Mouse (Mus musculus): ENCODE data around the gene Eif3k. TPM values are rescaled to one million over a fixed set of nuclear protein-coding genes. Genes with fewer than 3 reads are reported as not detected.
"Not testable (repeated sequence)": the region's sequence is repeated elsewhere in the genome, so short reads cannot be mapped to it uniquely, and the experiment has no call there.

Gene Eif3k
- total RNA-seq, 2 experiments from 2014 or later: 175 to 185 TPM

DNA sequence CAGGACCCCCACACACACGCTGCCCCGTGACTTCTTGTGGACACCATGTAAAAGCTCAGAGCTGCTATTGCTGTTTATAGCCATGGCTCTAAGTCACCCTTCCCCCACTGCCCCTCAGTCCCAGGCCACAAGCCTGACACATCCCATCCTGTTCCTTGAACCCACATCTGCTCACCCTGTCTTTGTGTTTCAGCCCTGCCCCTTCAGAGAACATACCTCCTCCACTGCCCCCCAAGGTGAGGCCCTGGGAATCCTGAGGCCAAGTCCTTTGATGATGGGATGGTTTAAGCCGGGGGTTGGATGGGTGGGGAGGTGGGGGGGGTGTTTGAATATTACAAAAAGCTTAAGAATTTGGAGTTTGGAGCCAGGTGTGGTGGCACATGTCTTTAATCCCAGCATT lies 11.3 kb upstream of the Eif3k start:
- no peak for DNase-seq (ENCODE audit: low spot score in 2 of 2)
- intact Hi-C loops (cut with DNase I): no loop called here

DNA sequence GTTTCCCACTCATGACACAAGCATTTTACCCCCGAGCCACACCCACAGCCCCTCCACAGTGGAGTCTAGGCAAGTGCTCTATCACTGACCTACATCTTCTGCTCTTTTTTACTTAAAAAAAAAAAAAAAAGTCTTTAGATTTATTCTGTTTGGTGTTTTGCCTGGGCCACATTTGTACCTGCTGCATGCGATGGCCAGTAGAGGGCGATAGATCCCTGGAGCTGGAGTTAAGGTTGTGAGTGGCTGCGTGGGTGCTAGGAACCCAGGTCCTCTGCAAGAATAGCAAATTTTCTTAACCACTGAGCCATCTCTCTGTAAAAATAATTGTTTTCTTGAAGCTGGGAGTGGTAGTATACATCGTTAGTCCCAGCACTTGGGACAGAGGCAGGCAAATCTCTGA lies 10.0 kb upstream of the Eif3k start:
- DNase-seq (ENCODE audit: low spot score in 2 of 2): no peak
- intact Hi-C loops (cut with DNase I): no loop called here

DNA sequence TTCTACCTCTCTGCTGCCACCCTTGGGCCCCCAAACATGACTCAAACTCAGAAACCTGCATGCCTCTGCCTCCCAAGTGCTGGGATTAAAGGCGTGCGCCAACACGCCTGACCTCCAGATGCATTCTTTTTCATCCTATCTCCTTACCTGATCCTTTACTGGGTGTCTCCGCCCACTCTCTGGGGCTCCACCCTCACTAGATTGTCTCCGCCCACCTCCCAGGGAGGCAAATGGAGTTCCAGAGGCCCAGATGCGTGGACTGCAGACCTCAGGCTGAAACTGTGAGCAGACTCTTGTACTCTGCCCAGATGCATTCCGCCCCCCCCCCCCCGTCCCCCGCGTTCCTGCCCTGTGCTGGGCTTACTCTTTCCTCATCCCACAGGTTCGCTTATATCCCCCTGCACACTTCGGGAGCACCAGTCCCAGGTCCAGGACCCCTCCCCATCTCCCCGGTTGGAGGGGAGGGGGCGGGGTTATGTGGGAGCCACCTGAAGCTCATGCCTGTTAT lies 9.2 kb upstream of the Eif3k start:
- DNase-seq (ENCODE audit: low spot score in 2 of 2): no peak
- intact Hi-C loops (cut with DNase I): no loop called here

DNA sequence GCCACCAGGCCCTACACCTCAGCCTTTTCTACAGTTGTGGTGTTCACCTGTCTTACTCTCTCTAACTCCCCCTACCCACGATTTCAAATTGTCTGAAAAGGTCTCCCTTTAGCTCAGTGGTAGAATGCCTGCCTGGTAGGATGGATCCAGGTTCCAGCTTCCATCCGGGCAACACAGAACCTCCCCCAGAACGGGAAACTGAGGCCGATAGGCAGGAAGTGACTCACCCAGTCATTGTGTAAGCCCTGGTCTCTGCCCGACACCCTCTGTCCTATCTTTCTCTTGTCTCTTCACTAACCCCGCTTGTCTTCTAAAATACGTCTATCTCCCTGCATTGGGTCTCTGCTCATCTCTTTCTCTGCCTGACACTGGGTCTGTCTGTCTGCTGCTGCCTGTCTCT lies 3.5 kb upstream of the Eif3k start:
- no peak for DNase-seq (ENCODE audit: low spot score in 2 of 2)
- intact Hi-C loops (cut with DNase I): no loop called here

DNA sequence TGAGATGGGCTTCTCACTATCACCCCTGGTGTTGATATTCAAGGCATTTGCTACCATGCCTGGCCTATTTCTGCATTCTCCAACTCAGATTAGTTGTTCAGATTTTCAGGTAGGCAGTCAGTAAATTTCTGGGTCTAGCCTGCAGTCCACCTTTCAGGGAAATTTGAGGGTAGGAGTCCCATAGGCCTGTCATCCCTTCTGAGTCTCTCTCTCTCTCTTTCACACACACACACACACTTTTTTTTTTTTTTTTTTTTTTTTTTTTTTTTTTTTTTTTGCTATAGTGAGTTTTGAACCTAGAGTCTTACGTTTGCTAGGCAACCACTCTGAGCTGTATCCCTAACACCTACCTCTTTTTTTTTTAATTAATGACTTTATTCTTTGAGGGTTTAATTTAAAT lies 2.8 kb upstream of the Eif3k start:
- no peak for DNase-seq (ENCODE audit: low spot score in 2 of 2)
- intact Hi-C loops (cut with DNase I): no loop called here

DNA sequence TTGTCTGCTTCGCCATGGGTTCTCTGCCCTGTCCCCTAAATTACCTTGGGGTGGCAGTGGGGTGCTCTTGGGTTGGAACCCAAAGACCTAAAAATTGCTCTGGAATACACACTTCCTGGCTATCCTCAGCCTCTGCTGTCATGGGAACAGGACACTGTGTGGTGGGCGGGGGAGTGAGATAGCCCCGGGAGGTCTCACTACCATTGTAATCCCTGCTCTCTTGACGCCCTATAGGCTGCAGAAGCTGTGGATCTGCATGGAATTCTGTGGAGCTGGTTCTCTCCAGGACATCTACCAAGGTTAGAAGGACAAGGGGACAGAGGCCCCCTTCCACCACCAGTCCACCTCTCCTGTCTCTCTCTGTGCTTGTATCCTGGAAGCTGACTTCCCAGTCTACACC lies 2.2 kb upstream of the Eif3k start:
- intact Hi-C loops (cut with DNase I): no loop called here
- DNase-seq (ENCODE audit: low spot score in 2 of 2): no peak

DNA sequence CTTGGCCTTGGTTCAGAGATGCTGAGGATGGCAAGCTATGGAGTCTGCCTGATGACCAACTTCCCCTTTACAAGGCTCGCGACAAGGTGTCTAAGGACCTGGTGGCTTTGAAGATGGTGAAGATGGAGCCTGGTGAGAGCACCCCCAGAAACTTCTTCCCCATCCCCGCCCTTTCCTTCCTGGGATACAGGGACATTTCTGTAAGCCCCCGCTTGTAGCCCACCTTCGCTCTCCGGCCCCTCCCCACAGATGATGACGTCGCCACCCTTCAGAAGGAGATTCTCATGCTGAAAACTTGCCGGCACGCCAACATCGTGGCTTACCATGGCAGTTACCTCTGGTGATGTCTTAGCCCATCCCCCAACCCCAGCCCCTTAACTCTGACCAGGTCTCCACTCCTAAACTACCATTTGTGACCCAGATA lies 1.5 kb upstream of the Eif3k start:
- intact Hi-C loops (cut with DNase I): no loop called here
- DNase-seq (ENCODE audit: low spot score in 2 of 2): no peak

DNA sequence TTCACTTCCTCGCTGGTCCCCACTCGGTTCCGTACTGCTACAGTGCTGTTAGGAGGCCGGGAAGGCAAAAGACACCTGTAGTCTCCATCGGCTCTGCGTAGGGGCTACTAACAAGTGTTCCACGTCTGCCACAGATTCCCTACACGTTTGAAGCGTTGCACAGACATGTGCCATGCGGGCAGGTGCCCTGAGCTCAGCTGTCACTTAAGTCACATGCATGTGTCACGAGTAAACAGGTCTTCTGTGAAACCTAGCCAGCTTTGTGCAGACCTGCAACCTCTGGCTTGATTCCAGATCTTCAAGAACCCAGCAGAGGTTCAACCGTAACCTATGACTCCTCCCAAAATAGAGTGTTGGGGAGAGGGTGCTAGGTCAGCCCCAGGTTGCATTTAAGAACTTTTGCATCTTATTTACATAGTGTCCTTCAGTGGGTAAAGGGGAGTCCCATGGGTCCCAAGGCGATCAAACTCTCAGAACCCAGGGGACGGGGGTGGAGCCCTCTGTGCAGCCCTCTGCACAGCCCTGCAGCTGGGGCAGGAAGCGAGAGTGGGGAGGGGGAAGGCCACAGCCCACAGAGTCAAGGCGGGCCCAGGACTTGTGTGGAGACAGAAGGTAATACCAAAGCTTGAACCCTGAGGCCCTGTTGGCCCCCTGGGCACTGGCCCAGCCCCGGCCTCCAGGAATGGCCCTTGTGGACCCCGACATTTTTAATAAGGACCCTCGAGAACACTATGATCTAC lies 780 bp upstream of the Eif3k start:
- DNase-seq (ENCODE audit: low spot score in 2 of 2): no peak
- intact Hi-C loops (cut with DNase I): loop anchor here (1.0 kb wide), 1 partner anchor 216 kb away; the partner anchor contains the start of gene Sirt2

DNA sequence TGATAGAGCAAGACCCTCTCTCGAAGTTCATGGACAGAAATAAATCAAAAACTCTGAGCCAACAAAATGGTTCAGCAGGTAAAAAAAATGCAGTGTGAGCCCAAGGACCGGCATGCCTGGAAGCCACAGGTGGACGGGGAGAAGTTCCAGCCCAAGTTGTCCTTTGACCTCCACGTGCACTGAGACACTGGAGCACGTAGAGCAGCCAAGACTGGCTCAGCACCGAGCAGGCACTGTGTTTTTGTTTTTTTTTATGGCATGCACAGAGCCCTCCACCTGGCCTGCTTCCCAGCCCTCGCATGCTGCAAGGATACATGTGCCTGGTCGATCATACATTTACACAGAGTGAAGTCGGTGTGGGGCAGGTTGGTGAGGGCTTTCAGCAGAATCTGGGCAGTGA lies 4.1 kb downstream of the Eif3k start:
- no peak for DNase-seq (ENCODE audit: low spot score in 2 of 2)
- intact Hi-C loops (cut with DNase I): no loop called here

DNA sequence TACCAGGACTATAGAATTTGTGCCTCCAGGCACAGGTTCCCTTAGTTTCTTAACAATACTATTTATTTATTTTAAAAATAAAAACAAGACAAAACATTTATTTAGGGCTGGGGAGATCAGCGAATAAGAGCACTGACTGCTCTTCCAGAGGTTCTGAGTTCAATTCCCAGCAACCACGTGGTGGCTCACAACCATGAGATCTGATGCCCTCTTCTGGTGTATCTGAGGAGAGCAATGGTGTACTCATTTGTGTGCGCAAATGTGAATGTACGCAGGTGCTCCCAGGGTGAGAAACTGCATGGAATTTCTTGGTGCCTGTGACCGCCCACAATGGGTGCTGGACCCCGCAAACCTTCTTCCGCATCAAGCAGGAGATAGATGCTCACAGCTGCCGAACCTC lies 8.6 kb downstream of the Eif3k start:
- DNase-seq (ENCODE audit: low spot score in 2 of 2): no peak
- intact Hi-C loops (cut with DNase I): no loop called here

DNA sequence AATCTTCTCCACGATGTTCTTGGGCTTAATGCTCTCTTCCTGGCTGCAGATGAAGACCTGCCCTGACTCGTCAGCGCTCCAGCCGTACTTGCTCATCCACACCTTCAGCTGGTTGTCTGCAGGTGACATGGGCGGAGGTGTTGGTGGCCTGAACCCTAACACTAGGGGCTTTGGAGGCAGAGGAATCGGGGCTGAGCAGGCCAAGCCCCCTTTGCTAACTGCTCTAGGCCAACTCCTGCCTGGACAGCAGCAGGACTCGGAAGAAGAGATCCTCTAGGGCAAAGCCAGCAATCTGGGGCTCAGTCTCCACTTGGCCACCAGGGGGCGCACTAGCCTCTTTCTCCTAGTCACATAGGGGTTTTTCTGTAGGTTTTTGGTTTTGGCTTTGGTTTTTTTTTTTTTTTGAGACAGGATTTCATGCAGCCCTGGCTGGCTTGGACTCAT lies 9.1 kb downstream of the Eif3k start:
- intact Hi-C loops (cut with DNase I): loop anchor here (1.0 kb wide), 1 partner anchor 67 kb away; no protein-coding TSS in a partner anchor
- DNase-seq (ENCODE audit: low spot score in 2 of 2): peak; percentile 69 to 80

DNA sequence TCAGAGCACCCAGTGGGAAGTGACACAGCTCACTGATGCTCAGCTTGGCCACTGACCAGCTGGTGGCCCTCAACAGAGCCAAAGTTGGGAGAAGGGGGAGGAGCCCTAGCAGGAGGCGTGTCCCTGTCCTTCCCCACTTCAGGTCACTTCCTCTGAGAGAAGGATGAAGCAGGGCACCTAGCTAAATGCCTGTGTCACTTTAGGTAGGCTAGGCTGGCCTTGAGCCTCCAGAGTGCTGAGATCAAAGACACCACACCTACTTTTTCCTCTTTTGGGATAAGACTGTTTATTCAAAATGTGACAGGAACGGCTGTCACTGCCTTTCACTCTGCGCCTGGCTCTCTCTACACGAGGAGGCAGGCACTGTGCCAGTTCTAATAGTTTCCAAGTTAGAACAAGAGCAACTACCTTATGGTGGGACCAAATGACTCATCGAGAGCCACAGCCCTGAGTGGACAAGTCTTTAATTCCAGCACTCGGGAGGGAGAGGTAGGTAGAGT lies 9.8 kb downstream of the Eif3k start:
- intact Hi-C loops (cut with DNase I): loop anchor here (1.0 kb wide), 1 partner anchor 67 kb away; no protein-coding TSS in a partner anchor
- no peak for DNase-seq (ENCODE audit: low spot score in 2 of 2)

DNA sequence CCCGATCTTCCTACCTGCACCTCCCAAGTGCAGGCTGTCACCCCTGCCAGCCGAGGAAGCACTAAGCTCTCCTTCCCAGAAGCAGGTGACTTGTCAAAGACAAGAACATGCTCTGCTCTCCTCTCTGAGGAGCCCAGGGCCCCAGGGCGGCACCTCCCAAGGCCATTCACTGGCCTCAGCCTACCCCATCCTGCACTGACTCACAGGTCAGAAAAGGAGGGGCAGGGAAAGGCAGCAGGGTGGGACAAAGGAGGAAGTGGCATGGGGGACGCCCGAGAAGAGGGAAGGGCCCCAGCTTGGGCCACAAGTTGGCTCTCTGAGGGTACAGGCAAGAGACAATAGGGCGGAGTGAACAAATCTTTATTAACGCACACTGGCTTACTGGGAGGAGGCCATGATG lies 10.6 kb downstream of the Eif3k start:
- DNase-seq (ENCODE audit: low spot score in 2 of 2): no peak
- intact Hi-C loops (cut with DNase I): no loop called here

DNA sequence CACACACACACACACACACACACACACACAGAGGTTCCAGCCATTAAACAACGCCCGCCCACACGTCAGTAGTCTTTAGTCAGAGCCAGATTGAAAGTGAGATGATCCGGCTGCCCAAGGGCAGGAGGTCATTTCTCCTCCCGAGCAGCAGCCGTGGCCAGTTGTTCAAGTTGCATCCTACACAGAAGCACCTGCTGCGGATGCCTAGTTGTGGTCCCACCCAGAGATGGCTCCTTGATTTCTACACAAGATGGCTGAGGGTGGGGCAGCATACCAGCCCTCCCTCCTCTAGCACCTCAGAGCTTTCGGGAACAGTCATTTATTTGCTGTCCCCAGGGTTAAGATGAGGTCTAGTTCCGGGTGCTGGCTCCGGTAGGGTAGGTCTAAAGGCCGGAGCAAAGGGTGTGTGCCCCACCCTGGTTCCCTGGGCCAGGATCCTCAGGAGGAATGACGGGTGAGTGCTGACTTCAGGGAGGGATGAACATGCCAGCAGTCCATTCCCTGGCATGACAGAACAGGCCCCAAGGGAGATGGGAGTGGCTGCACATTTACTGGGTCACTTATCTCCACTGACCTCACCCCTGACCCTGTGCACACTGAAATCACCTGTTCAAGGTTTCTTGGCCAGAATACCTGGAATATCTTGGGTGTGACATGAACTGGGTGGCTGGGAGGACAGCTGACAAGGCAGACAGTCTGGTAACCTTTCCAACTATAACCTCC lies 11.8 kb downstream of the Eif3k start:
- intact Hi-C loops (cut with DNase I): no loop called here

DNA sequence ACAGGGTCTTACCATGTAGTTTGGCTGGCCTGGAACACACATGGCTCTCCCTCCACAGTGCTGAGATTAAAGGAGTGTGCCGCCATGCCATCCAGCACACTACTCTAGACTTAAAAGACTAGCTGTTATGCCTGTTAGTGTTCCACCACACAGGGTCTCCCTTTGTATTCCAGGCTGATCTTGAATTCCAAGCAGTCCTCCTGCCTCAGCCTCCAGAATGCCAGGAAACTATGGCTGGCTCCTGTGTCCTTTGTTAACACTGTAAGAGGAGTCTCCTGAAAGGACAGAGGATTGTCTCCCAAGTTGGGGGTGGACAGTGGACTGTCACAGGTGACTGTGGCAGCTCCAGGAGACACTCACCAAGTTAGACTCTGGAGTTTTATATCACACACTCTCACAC lies 12.4 kb downstream of the Eif3k start:
- intact Hi-C loops (cut with DNase I): no loop called here
- DNase-seq (ENCODE audit: low spot score in 2 of 2): no peak

More for the DNA sequence above, 11.8 kb downstream of the Eif3k start:
- DNase-seq (ENCODE audit: low spot score in 2 of 2): no peak

DNA sequence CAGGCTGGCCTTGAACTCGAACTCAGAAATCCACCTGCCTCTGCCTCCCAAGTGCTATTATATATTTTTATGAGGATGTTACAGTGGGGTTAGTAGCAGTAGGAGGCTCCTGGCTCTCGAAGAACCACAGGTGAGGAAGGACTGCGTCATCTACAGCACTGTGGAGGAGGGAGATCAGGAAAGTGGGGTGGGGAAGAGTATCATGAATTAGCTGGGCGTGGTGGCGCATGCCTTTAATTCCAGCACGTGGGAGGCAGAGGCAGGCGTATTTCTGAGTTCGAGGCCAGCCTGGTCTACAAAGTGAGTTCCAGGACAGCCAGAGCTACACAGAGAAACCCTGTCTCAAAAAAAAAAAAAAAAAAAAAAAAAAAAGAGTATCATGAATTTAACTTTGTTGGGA lies 13.5 kb downstream of the Eif3k start:
- DNase-seq (ENCODE audit: low spot score in 2 of 2); intact Hi-C loops (cut with DNase I): not testable (repeated sequence)

DNA sequence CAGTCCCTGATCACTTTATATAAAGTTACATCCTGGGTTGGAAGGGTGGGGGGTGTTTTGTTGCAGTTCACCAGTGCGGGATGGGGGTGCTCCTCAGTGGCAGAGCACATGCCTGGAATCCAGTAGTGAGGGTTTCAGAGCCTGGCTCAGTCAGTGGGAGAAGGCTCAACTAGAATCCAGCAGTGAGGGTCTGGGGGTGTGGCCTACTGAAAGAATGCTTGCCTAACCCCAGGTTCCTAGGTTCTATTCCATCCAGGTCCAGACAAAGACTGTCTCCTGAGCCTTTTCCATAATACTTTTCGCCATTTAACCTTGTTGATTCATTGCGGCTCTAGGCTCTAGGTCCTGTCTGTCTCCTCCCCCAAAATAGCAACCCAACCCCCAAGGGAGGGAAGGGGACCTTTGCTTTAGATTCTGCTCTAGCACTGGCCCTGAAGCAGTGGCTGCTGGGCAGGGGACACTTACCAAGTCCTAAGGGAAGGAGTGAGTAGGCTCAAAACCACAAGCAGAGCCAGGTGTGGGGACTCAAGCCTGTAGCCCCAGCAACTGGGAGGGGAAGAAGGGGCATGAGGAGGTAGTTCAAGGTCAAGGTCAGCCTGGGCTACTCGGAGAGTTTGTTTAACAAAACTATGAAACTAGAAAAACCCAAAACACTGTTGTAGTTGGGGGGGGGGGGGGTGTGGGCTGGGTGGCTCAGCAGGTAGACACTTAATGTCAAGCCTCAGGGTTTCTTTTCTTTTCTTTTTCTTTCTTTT lies 14.7 kb downstream of the Eif3k start:
- intact Hi-C loops (cut with DNase I): no loop called here

DNA sequence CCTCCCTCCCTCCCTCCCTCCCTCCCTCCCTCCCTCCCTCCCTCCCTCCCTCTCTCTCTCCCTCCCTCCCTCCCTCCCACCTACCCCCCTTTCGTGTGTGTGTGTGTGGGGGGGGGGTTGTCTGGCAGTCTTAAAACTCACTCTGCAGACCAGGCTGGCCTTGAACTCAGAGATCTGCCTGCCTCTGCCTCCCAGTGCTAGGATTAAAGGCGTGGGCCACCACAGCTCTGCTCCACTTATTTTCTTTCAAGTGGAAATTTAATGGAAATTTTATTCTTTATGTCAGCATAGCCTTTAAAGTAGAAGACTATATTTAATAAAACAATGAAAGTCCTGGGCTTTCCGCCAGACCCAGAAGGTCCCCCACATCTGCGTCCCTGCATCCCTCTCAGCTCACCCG lies 15.5 kb downstream of the Eif3k start:
- intact Hi-C loops (cut with DNase I): no loop called here
- no peak for DNase-seq (ENCODE audit: low spot score in 2 of 2)

More for the DNA sequence above, 14.7 kb downstream of the Eif3k start:
- DNase-seq (ENCODE audit: low spot score in 2 of 2): no peak

DNA sequence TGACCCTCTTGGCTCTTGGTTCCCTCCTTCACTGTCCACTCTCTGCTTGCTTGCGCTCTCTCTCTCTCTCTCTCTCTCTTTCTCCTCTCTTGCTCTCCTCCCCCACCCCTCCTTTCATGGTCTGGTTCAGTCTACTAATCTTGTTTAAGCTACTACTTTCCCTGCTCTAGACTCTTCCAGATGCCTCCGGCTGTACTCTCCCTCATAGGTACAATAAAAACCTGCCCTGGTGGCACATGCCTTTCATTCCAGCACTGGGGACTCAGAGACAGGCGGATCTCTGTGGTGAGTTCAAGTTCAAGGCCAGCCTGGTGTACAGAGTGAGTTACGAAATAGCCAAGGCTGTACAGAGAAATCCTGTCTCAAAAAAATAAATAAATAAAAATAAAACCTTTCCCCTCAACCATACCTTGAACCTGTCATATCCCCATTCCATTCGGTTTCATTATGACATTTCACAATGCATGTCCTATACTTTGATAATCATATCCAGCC lies 16.3 kb downstream of the Eif3k start:
- intact Hi-C loops (cut with DNase I): no loop called here
- DNase-seq (ENCODE audit: low spot score in 2 of 2): no peak

DNA sequence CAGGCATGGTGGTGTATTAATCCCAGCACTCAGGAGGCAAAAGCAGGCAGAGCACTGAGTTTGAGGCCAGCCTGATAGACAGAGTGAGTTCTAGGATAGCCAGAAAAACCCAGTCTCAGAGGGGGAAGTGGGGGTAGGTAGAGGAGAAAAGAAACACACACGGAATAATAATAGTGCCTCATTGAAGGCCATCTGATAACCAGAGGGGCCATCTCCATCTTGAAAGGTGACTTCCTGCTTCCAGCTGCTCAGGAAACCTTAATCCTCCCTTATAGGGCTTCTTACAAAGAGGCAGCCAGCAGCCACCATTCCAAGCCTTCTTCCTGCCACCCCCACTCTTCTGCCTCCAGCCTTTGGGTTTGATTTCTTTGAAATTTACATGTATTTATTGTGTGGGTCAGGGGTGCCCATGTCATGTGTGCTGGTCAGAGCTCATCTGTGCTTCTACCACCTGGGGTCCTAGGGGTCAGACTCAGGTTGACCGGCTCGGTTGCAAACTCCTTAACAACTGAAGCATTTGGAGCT lies 18.2 kb downstream of the Eif3k start:
- intact Hi-C loops (cut with DNase I): no loop called here
- DNase-seq (ENCODE audit: low spot score in 2 of 2): no peak

All from left cerebral cortex, postnatal 25 days (tissue).